Mouse (Mus musculus) forebrain, postnatal 0 days (tissue): ENCODE results near the gene D10Wsu102e. TPM values are rescaled to one million over a fixed set of nuclear protein-coding genes. Genes with fewer than 3 reads are reported as not detected.
"Not testable (repeated sequence)": the region's sequence is repeated elsewhere in the genome, so short reads cannot be mapped to it uniquely, and the experiment has no call there.

ENCODE experiments used
- ATAC-seq: fragments of 200-750 bp; cut with Nextera tagmentation; 2 replicates; pipeline ENCODE4 v1.8.0; 2017; ENCODE audit warnings: mild to moderate bottlenecking, moderate library complexity
- DNase-seq: peaks from one replicate; pipeline ENCODE4 v3.0.0-alpha.2; 2015
- H3K27ac ChIP-seq: fragments of 300-500 bp; sonication (generic); 2 replicates; pipeline ENCODE4 v1.5.1; 2014; ENCODE audit warnings: low read depth, mild to moderate bottlenecking, antibody characterized with exemption, low read length, moderate library complexity, mixed read lengths
- H3K27me3 ChIP-seq: fragments of 300-500 bp; sonication (generic); 2 replicates; pipeline ENCODE4 v1.6.1; 2014; ENCODE audit warnings: mild to moderate bottlenecking, low read length, mixed read lengths; ENCODE audit not compliant: insufficient read depth
- H3K36me3 ChIP-seq: fragments of 300-500 bp; sonication (generic); 2 replicates; pipeline ENCODE4 v1.6.1; 2014; ENCODE audit warnings: mild to moderate bottlenecking, moderate library complexity; ENCODE audit not compliant: insufficient read depth
- H3K4me1 ChIP-seq: fragments of 300-500 bp; sonication (generic); 2 replicates; pipeline ENCODE4 v1.6.1; 2014; ENCODE audit warnings: antibody characterized with exemption; ENCODE audit not compliant: insufficient read depth
- H3K4me2 ChIP-seq: fragments of 300-500 bp; sonication (generic); 2 replicates; pipeline ENCODE4 v1.6.1; 2014; ENCODE audit warnings: low read depth, mild to moderate bottlenecking, moderate library complexity
- H3K4me3 ChIP-seq: fragments of 300-500 bp; sonication (generic); 2 replicates; pipeline ENCODE4 v1.5.1; 2014; ENCODE audit warnings: low read depth, low read length, mixed read lengths
- H3K9ac ChIP-seq: fragments of 300-500 bp; sonication (generic); 2 replicates; pipeline ENCODE4 v1.6.1; 2014; ENCODE audit warnings: mild to moderate bottlenecking
- H3K9me3 ChIP-seq: fragments of 300-500 bp; sonication (generic); 2 replicates; pipeline ENCODE4 v1.6.1; 2016; ENCODE audit warnings: low read length
- CTCF ChIP-seq: sonication (generic); IDR thresholded peaks from 2 replicates; pipeline ENCODE4 v1.5.1; 2016; ENCODE audit warnings: antibody characterized with exemption, control low read depth, low read depth
- WGBS: fragments of 180-500 bp; shearing (Covaris S2); extraction: QIAGEN DNeasy Blood & Tissue Kit; methylation state at CpG from one replicate; pipeline ENCODE4 v1.1.7; 2014; 5-methylcytosine and 5-hydroxymethylcytosine counted together
- polyA plus RNA-seq: library from polyadenylated mRNA; unstranded; fragments of >200 nt; fragmentation: Nextera tagmentation; extraction: Ambion mirVana; gene quantifications from 2 replicates; pipeline ENCODE4 v1.2.1, GENCODE M21; 2015
- total RNA-seq: library from RNA; depleted of rRNA; stranded (reverse); fragments of >200 nt; gene quantifications from 2 replicates; pipeline ENCODE4 v1.2.3, GENCODE M21; 2014

Gene D10Wsu102e
- total and polyA plus RNA-seq, 2 experiments from 2014 or later: 0.61 to 2.3 TPM

- no peak for TF ChIP-seq CTCF
- H3K4me3 ChIP-seq: no peak overlapping the region
- H3K27ac ChIP-seq: no peak overlapping the region
- DNase-seq: no peak
- H3K4me2 ChIP-seq: no peak overlapping the region
- H3K36me3 ChIP-seq: no peaks in the 10 kb centered on the region
- 49% methylated on average over 7 of the region's 7 CpGs for WGBS
- H3K27me3 ChIP-seq: no peaks in the 10 kb centered on the region
- no peaks in the 10 kb centered on the region for H3K9me3 ChIP-seq
- H3K9ac ChIP-seq: no peak overlapping the region
- no peak for ATAC-seq
- no peaks in the 10 kb centered on the region for H3K4me1 ChIP-seq
Observed at GRCm38 (mm10) chr10:83345693-83346358, 14.2 kb upstream of the D10Wsu102e start.

DNA sequence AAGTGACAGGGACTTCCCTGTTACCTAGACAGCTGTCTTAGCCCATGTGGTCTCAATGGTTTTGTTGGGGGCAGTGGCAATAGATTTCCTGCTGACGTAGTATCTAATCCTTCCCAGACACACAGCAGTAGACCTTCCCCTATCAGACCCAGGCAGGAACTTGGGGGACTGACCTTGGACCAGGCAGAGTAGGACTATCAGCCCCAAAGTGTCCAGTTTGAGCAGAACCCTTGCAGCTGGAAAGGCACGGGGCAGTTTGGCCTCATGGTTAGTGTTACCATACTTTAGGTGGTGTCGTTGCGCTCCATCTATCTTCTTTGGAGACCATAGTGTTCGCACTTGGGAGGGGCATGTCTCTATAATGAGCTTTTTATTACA is 13.7 kb upstream of the D10Wsu102e start:
- no peak overlapping the region for H3K4me2 ChIP-seq
- H3K9me3 ChIP-seq: no peaks in the 10 kb centered on the region
- ATAC-seq (no peak), DNase-seq (no peak)
- H3K27me3 ChIP-seq: no peaks in the 10 kb centered on the region
- 87% methylated on average over 5 of the region's 5 CpGs for WGBS
- no peak overlapping the region for H3K9ac ChIP-seq
- H3K4me3 ChIP-seq: no peak overlapping the region
- no peak for TF ChIP-seq CTCF
- no peaks in the 10 kb centered on the region for H3K36me3 ChIP-seq
- H3K4me1 ChIP-seq: no peaks in the 10 kb centered on the region
- no peak overlapping the region for H3K27ac ChIP-seq

DNA sequence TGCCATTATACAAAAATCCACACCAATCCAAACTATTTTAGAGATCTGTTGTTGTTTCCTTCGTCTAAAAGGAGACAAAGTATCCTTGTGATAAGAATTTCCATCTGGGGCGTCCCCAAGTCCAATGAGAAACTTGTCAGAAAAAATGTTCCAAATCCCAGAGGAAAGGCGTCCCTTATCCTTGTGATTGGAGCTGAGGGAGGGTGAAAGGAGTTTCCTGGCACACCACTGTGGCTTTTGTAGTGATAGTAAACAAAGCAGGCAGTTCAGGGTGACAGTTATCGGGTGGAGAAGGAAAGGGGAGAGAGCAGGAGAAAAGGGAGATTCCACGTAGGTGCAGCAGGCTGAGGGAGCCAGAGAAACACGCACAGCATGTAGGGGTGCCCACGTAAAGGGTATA is 12.5 kb upstream of the D10Wsu102e start:
- Histone ChIP-seq H3K27ac (no peak overlapping the region), H3K4me3 (no peak overlapping the region), H3K9me3 (no peaks in the 10 kb centered on the region), H3K4me1 (no peaks in the 10 kb centered on the region), H3K9ac (no peak overlapping the region), H3K36me3 (no peaks in the 10 kb centered on the region), H3K4me2 (no peak overlapping the region), H3K27me3 (no peaks in the 10 kb centered on the region)
- ATAC-seq (no peak), DNase-seq (no peak)
- TF ChIP-seq CTCF: no peak
- 14% methylated on average over 7 of the region's 7 CpGs for whole genome bisulfite sequencing

DNA sequence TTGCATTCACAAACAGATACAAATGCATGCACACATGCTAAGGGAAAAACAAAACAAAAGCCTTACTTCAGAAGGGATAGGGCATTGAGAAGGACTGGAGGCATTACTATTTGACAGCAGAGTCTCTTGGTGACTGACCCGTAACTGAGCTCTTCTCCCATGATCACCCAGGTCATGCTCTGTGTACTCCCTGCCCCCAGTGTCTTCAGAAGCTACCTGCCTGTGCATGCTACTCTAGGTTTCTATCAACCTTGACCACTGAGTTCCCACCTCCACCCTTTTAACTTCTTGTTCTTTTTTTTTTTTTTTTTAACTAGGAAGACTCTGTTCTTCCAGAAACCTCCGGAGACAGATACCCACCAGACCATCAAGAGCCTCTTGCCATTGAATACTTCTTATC is 9.3 kb upstream of the D10Wsu102e start:
- no peak for TF ChIP-seq CTCF
- WGBS: 95% methylated on average over 2 of the region's 2 CpGs
- no peak overlapping the region for H3K4me2 ChIP-seq
- H3K36me3 ChIP-seq: no peaks in the 10 kb centered on the region
- H3K4me3 ChIP-seq: no peak overlapping the region
- no peak overlapping the region for H3K9ac ChIP-seq
- ATAC-seq (no peak), DNase-seq (no peak)
- no peak overlapping the region for H3K27ac ChIP-seq
- no peaks in the 10 kb centered on the region for H3K4me1 ChIP-seq
- no peaks in the 10 kb centered on the region for H3K27me3 ChIP-seq
- no peaks in the 10 kb centered on the region for H3K9me3 ChIP-seq

- H3K4me1 ChIP-seq, H3K27ac ChIP-seq, H3K36me3 ChIP-seq, H3K4me3 ChIP-seq, DNase-seq, H3K9me3 ChIP-seq, H3K27me3 ChIP-seq, ATAC-seq, H3K4me2 ChIP-seq, H3K9ac ChIP-seq: not testable (repeated sequence)
- 89% methylated on average over 4 of the region's 4 CpGs for WGBS
Observed at GRCm38 (mm10) chr10:83351779-83352178, 8.2 kb upstream of the D10Wsu102e start.

DNA sequence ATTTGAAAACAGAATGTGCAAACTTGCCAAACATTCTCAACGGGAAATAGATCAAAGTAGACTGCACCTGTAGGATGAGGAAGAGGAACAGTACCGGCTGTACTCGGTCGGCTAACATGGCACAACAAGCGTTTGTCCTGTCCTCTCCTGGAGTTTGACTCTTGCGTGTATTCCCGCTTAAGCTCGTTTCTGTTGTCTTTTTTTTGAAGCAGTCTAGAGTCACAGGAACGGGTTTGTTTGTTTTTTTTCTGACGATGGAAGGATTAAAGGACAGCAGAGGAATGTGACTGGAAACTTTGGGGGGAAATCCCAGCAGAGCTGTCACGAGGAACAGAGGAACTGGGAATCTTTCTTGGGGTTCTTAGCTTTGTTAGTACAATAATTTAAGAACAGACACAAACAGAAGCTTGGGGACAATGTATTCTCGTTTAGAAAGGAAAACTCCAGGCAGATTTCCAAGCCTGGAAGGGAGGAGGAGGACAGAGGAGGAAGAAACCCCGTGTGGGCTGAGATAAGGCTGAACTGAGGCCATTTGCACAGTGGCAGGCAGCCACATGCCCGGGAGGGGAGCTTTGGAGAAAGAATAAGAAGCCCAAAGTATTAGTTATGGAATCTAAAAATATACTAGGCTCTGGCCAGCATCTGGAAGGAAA is 6.2 kb upstream of the D10Wsu102e start:
- Histone ChIP-seq H3K4me1 (no peaks in the 10 kb centered on the region), H3K4me2 (no peak overlapping the region), H3K27me3 (no peaks in the 10 kb centered on the region), H3K27ac (peak overlapping the region; percentile 29; the same call in 1 of the 2 replicates), H3K4me3 (no peak overlapping the region), H3K9me3 (no peaks in the 10 kb centered on the region), H3K9ac (0 out of 2 replicates have a peak overlapping the region, but pooled peaks have one; percentile 10), H3K36me3 (no peaks in the 10 kb centered on the region)
- WGBS: 48% methylated on average over 14 of the region's 14 CpGs
- ATAC-seq (no peak), DNase-seq (no peak)
- TF ChIP-seq CTCF: no peak

DNA sequence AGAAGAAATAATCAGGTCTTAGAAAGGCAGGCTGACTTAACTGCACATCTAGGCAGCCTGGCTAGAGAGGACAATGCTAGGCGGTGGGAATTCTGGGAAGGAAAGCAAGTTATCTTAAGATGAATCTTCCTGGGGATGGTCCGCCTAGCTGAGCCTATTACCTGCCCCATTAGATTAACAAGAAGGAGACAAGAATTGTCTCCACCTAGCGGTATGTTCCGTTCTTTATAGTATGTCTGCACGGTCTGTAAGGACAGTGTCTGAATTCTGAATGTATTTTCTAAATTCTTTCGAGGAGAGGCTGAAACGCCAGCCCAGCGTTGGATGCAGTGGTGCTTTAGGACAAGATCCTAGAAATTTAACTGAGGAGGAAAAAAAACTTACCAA is 5.7 kb upstream of the D10Wsu102e start:
- Histone ChIP-seq H3K9me3 (no peaks in the 10 kb centered on the region), H3K27me3 (no peaks in the 10 kb centered on the region), H3K27ac (peak overlapping the region; percentile 29; the same call in 1 of the 2 replicates), H3K36me3 (no peaks in the 10 kb centered on the region), H3K9ac (0 out of 2 replicates have a peak overlapping the region, but pooled peaks have one; percentile 10), H3K4me3 (no peak overlapping the region), H3K4me1 (no peaks in the 10 kb centered on the region), H3K4me2 (no peak overlapping the region)
- ATAC-seq (peak; percentile 25; the same call in 1 of the 2 replicates), DNase-seq (peak; percentile 40)
- WGBS: 58% methylated on average over 8 of the region's 8 CpGs
- peak; percentile 58 for TF ChIP-seq CTCF
